25 mouse cellular contexts compared by ENCODE assay signal in genomic region chr16:81879682-81880081, GRCm38 (mm10).
"Had no signal": no experiment of that assay in that cellular context is flagged by ENCODE, and none has a peak within 500 bp of the region (broad histone marks: within the 10 kb centered on the region; RNA-seq: fewer than 3 reads in every experiment).

No protein-coding gene starts in this region.

- H3K4me1 ChIP-seq: kidney, embryonic 15.5 days; limb, embryonic 10.5 days; limb, embryonic 13.5 days; liver, embryonic 12.5 days; liver, embryonic 15.5 days; lung, embryonic 15.5 days; megakaryocyte, embryonic 14.5 days; midbrain, embryonic 10.5 days; midbrain, embryonic 13.5 days; neural tube, embryonic 12.5 days; neural tube, embryonic 15.5 days had no signal

- H3K9ac ChIP-seq: kidney, embryonic 15.5 days; limb, embryonic 13.5 days; liver, embryonic 12.5 days; liver, embryonic 15.5 days; lung, embryonic 15.5 days; midbrain, embryonic 13.5 days; neural tube, embryonic 12.5 days; neural tube, embryonic 15.5 days had no signal

- DNase-seq: kidney, adult 8-10 months; kidney, postnatal 10 days; kidney, postnatal 36 days; layer of hippocampus, postnatal 36 days; liver; lung, adult 18-20 months; lung, postnatal 10 days; lung, postnatal 36 days; right cerebral cortex, adult 18-20 months; right cerebral cortex, postnatal 25 days; spleen, adult 18-20 months; thymus, adult 2 months; thymus, postnatal 14 days; thymus, postnatal 4 days had no signal

- H3K27ac ChIP-seq: kidney, embryonic 15.5 days; limb, embryonic 10.5 days; limb, embryonic 13.5 days; liver, embryonic 12.5 days; liver, embryonic 15.5 days; lung, embryonic 15.5 days; midbrain, embryonic 10.5 days; midbrain, embryonic 13.5 days; neural tube, embryonic 12.5 days; neural tube, embryonic 15.5 days had no signal

- ATAC-seq: liver, embryonic 12.5 days; midbrain, embryonic 13.5 days had no signal

- H3K27me3 ChIP-seq: kidney, embryonic 15.5 days; limb, embryonic 13.5 days; liver, embryonic 12.5 days; liver, embryonic 15.5 days; lung, embryonic 15.5 days; megakaryocyte, embryonic 14.5 days; midbrain, embryonic 13.5 days; neural tube, embryonic 12.5 days; neural tube, embryonic 15.5 days had no signal

- H3K4me3 ChIP-seq: kidney, embryonic 15.5 days; limb, embryonic 10.5 days; limb, embryonic 13.5 days; liver, embryonic 12.5 days; liver, embryonic 15.5 days; lung, embryonic 15.5 days; megakaryocyte, embryonic 14.5 days; midbrain, embryonic 10.5 days; midbrain, embryonic 13.5 days; neural tube, embryonic 12.5 days; neural tube, embryonic 15.5 days had no signal

- H3K36me3 ChIP-seq: kidney, embryonic 15.5 days; limb, embryonic 10.5 days; limb, embryonic 13.5 days; liver, embryonic 12.5 days; liver, embryonic 15.5 days; lung, embryonic 15.5 days; midbrain, embryonic 10.5 days; midbrain, embryonic 13.5 days; neural tube, embryonic 12.5 days; neural tube, embryonic 15.5 days had no signal

- H3K4me2 ChIP-seq: kidney, embryonic 15.5 days; limb, embryonic 13.5 days; liver, embryonic 12.5 days; liver, embryonic 15.5 days; lung, embryonic 15.5 days; midbrain, embryonic 13.5 days; neural tube, embryonic 12.5 days; neural tube, embryonic 15.5 days had no signal

- H3K9me3 ChIP-seq: kidney, embryonic 15.5 days; limb, embryonic 10.5 days; limb, embryonic 13.5 days; liver, embryonic 12.5 days; liver, embryonic 15.5 days; lung, embryonic 15.5 days; megakaryocyte, embryonic 14.5 days; midbrain, embryonic 10.5 days; midbrain, embryonic 13.5 days; neural tube, embryonic 12.5 days; neural tube, embryonic 15.5 days had no signal
